Mouse (Mus musculus): ENCODE data around the gene Egfl7.

DNA sequence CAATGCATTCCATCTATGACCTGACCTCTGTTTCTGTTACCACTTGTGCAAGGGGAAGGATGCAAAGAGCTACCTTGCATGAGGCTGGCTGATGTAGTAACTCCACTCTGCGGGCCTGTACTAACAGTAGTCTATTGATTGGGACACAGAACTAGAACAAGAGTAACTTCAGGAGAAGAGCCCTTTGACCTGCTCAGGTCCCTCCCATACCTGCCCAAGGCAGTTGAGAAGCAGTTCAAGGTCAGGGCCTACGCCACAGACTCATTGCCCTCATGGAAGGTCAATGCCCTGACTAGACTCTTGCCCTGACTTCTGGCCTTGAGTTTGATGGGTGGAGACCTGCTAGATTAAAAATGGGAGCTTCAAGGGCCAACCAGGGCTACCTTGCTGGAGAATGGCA, 20.9 kb downstream of the Egfl7 start:
- TF ChIP-seq CTCF (IDR thresholded peaks at IDR 0.05; ENCODE audit: extremely low read depth, insufficient read length, insufficient replicate concordance, low read depth, low read length) (no peak), POLR2A (IDR thresholded peaks at IDR 0.05; ENCODE audit: low read depth, low read length) (peak; percentile 28; the same call in 1 of the 2 replicates)

Data from small intestine, adult 2 months (tissue).